Mouse (Mus musculus): Measurements from ENCODE around the gene Cops3. TPM values are rescaled to one million over a fixed set of nuclear protein-coding genes. Genes with fewer than 3 reads are reported as not detected.

Gene Cops3
- total RNA-seq, 2 experiments from 2014 or later, result 214 to 236 TPM

GRCm38 (mm10) chr11:59811211-59811610 is 28.4 kb downstream of the Cops3 start:
- ATAC-seq (replicated peaks; ENCODE audit: poor library complexity), result no peak

GRCm38 (mm10) chr11:59810480-59811158 is 29.0 kb downstream of the Cops3 start:
- ATAC-seq (replicated peaks; ENCODE audit: poor library complexity), result no peak

DNA sequence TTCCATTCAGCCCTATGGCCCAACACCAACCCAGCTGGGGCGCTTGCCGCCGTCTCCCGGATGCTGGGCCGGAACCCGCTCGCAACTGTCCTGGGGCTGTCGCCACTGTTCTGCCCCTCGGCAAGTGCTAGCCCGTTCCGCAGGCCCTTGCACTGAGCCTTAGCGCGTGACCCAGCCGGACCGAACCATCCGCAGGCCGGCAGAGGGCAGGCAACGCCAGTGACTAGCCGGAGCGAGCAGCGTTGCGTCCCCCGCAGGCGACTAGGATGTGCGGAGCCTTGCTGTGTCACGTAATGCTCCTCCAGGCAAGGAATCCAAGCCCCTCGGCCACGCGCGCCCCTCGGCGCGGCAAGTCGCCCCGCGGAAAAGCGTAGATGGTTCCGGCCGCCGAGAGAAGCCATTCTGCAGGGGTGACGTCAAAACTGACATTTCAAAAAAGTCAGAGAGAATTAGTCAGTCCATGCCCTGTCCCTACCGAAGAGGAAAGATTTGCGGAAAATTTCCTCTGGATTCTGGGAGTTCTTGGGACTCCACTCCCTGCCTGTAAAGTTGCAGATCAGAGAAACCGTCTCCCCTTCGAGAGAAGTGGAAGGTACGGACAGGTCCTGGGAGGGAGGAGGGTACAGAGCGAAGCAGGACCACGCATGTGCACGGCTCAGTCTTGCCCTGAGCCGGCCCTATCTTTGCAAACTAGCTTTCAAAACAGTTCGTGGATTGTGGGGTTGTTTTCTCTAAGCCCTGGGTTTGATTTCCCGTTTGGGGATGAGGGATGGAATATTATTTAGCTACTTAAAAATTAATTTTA is 29.8 kb downstream of the Cops3 start, which contains the start of gene Flcn:
TSS of gene Flcn (minus strand) at position 347 of the 805 bp plus-strand sequence.
- peak; percentile 79 for ATAC-seq (replicated peaks; ENCODE audit: poor library complexity)

DNA sequence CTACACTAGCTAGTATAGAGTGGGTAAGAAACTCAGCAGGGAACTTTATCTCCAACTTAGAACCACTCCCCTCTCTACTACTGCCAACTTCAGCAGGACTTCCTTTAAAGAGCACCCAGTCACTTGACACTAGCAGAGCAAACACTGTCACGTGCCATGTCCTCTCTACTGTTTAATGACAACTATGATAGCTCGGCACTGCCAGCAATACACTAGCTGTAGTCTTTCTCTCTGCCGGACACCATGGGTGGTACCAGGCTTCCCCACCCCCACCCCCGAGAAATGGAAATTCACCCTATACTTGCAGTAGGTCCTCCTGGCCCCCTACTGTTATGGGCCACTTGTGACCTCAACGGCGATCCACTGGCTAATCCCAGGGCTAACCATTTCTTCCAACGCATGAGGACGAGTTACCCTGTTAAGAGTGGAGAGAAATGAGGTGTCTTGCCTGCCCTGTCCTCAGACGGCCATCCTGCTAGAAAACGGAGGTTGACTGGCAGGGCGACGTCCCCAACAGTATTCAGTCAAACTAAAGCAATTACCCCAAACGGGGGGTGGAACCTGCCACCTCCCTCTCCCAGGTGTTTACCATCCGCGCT is 30.5 kb downstream of the Cops3 start:
- peak; percentile 76 for ATAC-seq (replicated peaks; ENCODE audit: poor library complexity)

DNA sequence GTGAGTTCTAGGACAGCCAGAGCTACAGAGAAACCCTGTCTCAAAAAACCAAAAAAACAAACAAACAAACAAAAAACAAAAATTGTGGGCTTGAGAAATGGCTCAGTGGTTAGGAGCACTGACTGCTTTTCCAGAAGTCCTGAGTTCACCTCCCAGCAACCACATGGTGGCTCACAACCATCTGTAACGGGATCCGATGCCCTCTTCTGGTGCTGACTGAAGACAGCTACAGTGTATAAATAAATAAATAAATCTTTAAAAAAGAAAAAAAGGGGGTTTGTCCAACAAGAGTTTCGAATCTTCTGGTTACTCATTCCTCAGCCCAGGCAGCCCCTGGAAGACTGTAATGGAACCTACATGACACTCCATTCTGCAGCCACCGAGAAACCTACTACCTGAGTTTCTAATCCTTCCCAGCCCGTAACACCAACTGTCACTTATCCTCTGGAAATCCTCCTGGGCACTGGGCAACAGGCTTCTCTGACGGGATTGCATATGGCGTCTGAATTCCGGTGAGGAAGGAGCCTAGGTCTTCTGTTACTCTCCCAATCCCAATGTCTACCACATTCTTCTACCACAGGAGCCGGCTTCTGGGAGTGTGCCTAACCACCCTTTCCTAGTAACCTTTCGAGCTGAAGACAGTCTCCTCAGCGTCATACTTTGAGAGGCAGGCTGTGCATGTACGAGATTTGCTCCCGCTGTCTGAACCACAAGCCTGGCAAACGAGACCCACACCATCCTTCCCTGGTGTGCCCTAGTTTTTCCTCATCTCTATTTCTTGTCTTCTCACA is 31.3 kb downstream of the Cops3 start:
- no peak for ATAC-seq (replicated peaks; ENCODE audit: poor library complexity)

GRCm38 (mm10) chr11:59805656-59806055 is 34.0 kb downstream of the Cops3 start:
- no peak for ATAC-seq (replicated peaks; ENCODE audit: poor library complexity)

- no peak for ATAC-seq (replicated peaks; ENCODE audit: poor library complexity)
Measured at GRCm38 (mm10) chr11:59805256-59805655, 34.4 kb downstream of the Cops3 start.

- no peak for ATAC-seq (replicated peaks; ENCODE audit: poor library complexity)
Measured at GRCm38 (mm10) chr11:59804409-59805110, 35.1 kb downstream of the Cops3 start.

- ATAC-seq (replicated peaks; ENCODE audit: poor library complexity), result no peak
Measured at GRCm38 (mm10) chr11:59803516-59803915, 36.1 kb downstream of the Cops3 start.

DNA sequence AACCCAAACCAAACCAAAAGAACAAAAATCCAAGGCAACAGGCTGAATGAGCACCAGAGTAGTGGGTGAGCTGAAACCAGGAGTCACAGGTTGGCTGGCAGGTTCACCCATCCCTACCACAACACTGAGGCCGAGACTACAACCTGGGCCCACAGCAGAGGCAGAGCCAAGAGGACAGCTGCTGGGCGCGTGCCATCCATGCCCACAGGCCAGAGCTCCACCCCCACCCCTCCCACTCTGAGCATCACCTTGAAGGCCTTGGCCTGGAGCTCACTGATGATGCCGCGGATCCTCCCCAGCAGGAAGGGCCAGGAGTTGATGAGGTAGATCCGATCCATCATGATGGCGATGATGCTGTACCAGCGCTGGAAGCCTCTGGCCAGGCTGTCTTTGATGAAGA is 37.8 kb downstream of the Cops3 start:
- ATAC-seq (replicated peaks; ENCODE audit: poor library complexity), result no peak

DNA sequence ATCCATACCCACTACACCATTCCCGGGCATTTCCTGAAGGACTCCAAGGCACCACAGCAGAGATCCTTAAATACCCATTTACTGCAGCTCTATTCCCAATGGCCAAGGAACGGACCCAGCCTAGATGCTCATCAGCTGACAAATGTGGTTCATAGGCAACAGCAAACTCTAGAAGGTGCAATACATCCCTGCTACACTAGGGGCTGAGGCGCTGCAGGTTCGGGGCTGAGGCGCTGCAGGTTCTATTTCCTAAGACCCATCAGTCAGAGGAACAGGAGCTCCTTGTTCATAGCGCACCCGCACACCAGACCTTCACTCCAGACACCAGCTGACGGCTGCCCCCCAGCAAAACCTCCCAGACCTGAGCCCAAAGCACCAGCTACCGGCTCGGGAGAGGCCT is 39.2 kb downstream of the Cops3 start:
- peak; percentile 55; the same call in 1 of the 2 replicates for ATAC-seq (replicated peaks; ENCODE audit: poor library complexity)

DNA sequence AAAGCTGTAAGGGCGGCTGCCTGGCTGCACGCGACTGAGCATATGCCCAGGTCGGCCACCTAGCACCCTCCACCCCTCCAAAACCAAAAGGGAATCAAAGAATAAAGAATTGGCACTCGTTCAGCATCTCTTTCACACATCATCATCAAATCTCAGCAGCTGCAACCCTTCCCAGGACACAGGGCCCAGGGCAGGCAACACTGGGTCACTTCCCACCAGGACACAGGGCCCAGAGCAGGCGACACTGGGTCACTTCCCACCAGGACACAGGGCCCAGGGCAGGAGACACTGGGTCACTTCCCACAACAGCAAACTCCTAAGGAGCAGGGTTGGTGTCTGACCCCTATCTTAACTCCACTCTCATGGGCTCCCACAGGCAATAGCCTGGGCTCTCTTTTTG is 46.2 kb downstream of the Cops3 start:
- no peak for ATAC-seq (replicated peaks; ENCODE audit: poor library complexity)

DNA sequence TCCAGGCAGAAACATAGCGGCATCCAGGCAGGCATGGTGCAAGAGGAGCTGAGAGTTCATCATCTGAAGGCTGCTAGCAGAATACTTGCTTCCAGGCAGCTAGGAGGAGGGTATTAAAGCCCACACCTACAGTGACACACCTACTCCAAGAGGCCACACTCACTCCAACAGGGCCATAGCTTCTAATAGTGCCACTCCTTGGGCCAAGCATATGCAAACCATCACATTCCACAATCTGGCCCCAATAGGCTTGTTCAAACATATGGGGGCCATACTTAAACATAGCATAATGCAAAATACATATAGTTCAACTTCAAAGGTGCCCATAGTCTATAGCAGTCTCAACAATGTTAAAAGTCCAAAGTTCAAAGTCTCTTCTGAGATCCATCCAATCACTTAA is 50.3 kb downstream of the Cops3 start:
- no peak for ATAC-seq (replicated peaks; ENCODE audit: poor library complexity)

DNA sequence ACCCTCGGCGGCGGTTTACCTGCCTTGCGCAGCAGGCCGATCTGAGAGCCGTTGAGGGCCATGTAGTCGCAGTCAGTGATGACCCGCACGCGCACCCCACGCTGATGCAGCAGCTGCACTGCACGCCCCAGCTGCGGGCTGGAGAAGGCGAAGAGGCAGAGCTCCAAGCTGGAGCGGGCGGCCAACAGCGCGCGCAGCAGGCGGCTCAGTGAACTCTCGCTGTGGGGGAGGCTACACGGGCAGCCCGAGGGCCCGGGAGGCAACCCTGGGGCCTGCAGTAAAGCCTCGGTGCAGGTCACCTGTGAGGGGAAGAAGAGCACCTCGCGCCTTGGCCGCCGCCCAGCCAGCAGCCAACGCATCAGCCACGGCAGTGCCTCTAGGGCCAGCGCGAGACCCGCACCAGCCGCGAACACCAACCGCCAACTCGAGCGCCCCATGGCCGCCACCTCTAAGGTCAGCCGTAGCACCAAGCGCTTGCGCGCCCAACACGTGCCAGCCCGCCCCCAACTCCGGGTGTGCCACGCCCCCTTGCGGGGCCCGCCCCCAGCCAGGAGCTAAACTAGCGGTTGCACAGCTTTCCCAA is 52.3 kb downstream of the Cops3 start, which contains the start of gene Pld6:
TSS of gene Pld6 (minus strand) at position 447 of the 583 bp plus-strand sequence.
- ATAC-seq (replicated peaks; ENCODE audit: poor library complexity), result peak; percentile 91

GRCm38 (mm10) chr11:59786444-59787198 is 53.0 kb downstream of the Cops3 start:
- 0 out of 2 replicates have a peak, but pooled peaks have one; percentile 10 for ATAC-seq (replicated peaks; ENCODE audit: poor library complexity)

GRCm38 (mm10) chr11:59783591-59783990 is 56.0 kb downstream of the Cops3 start:
- no peak for ATAC-seq (replicated peaks; ENCODE audit: poor library complexity)

DNA sequence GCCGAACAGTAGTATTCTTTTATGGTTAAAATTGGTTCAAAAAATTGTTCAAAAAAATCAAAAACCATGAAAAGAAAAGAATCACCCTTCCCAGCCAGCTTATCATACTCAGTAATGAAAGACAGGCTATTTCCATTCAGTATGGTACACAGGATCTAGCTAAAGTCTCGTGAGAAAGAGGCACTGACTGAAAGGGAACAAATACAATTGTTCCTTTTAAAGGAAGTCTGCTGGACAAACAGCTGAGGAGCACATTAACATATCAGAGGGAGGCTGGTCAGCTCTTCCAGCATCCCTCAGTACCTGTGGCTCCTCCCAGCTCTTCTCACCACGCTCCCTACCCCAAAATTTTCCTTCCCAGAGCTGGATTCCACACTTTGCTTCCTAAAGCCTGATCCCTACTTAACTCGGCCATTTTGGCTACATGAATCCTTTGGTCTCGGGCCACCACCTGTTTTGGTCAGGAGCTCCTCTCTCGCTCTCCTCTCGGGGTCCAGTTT is 57.5 kb downstream of the Cops3 start:
- ATAC-seq (replicated peaks; ENCODE audit: poor library complexity), result no peak

- ATAC-seq (replicated peaks; ENCODE audit: poor library complexity), result no peak
Measured at GRCm38 (mm10) chr11:59780241-59780640, 59.4 kb downstream of the Cops3 start.

DNA sequence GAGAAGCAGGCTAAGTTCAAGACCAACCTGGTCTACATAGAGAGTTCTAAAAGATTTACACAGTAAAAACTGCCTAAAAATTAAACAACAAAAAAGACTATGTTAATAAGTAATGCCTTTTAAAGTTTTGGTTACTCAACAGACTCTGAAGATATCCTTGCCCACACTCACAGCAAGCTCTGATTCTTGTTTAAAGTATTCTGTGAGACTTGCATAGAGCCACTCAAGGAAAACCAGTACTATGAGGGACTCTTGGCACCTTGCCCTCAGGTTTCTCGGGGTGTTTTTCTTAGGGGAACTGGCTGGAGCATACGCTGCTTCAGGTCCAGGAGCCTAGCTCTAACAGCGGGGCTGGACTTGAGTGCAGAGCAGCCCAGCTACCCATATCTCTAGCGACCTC is 60.2 kb downstream of the Cops3 start:
- ATAC-seq (replicated peaks; ENCODE audit: poor library complexity), result no peak

Measured in megakaryocyte progenitor cell, adult 5-6 weeks (primary cell).